Mouse (Mus musculus) testis, adult 2 months (tissue): ENCODE results near the gene Scn2b. TPM values are rescaled to one million over a fixed set of nuclear protein-coding genes. Genes with fewer than 3 reads are reported as not detected.
A peak's percentile ranks its signal among the peaks of the same experiment; 100 is the strongest.

ENCODE experiments used
- H3K27ac ChIP-seq: fragments of 200-500 bp; 2 replicates; pipeline ENCODE4 v1.5.1; 2012; ENCODE audit warnings: low read depth, low read length; ENCODE audit not compliant: control insufficient read depth, insufficient read depth
- H3K27me3 ChIP-seq: fragments of 200-500 bp; 2 replicates; pipeline ENCODE4 v1.6.1; 2012; ENCODE audit warnings: mild to moderate bottlenecking, low read length, moderate library complexity; ENCODE audit not compliant: control insufficient read depth, insufficient read depth
- H3K36me3 ChIP-seq: fragments of 200-500 bp; 2 replicates; pipeline ENCODE4 v1.6.1; 2012; ENCODE audit warnings: mild to moderate bottlenecking, low read length; ENCODE audit not compliant: control insufficient read depth, insufficient read depth
- H3K4me1 ChIP-seq: fragments of 200-500 bp; 2 replicates; pipeline ENCODE4 v1.6.1; 2012; ENCODE audit warnings: low read length; ENCODE audit not compliant: control insufficient read depth, insufficient read depth
- H3K4me3 ChIP-seq: fragments of 200-500 bp; 2 replicates; pipeline ENCODE4 v1.5.1; 2012; ENCODE audit warnings: low read depth, mild to moderate bottlenecking, low read length, moderate library complexity, mixed read lengths; ENCODE audit not compliant: control insufficient read depth
- CTCF ChIP-seq: fragments of 200-500 bp; IDR thresholded peaks from 2 replicates; pipeline ENCODE4 v1.5.1; 2012; ENCODE audit warnings: low read depth, mild to moderate bottlenecking, inconsistent platforms, low read length, moderate library complexity; ENCODE audit not compliant: control insufficient read depth, insufficient read depth, insufficient replicate concordance
- POLR2A ChIP-seq: fragments of 200-500 bp; IDR thresholded peaks from 2 replicates; pipeline ENCODE4 v1.6.1; 2012; ENCODE audit warnings: low read depth, mild to moderate bottlenecking, inconsistent platforms, low read length, moderate library complexity; ENCODE audit not compliant: control insufficient read depth
- polyA plus RNA-seq: library from polyadenylated mRNA; depleted of rRNA; stranded (reverse); fragments of >200 nt; gene quantifications from 2 replicates; pipeline ENCODE4 v1.2.3, GENCODE M21; 2012

The Scn2b gene
- polyA plus RNA-seq, 1 experiment = 0.48 TPM

GRCm38 (mm10) chr9:45120567-45120966 is 3.0 kb downstream of the Scn2b start:
- no peak overlapping the region for H3K27ac ChIP-seq

GRCm38 (mm10) chr9:45121001-45121400 is 3.4 kb downstream of the Scn2b start:
- Histone ChIP-seq H3K4me1 (peaks cover 5% of the 10 kb centered on the region), H3K27ac (no peak overlapping the region), H3K36me3 (no peaks in the 10 kb centered on the region), H3K4me3 (no peak overlapping the region), H3K27me3 (no peaks in the 10 kb centered on the region)
- TF ChIP-seq POLR2A (no peak), CTCF (no peak)

More at GRCm38 (mm10) chr9:45120567-45120966, 3.0 kb downstream of the Scn2b start:
- TF ChIP-seq POLR2A = no peak
- Histone ChIP-seq H3K4me1 (peaks cover 6% of the 10 kb centered on the region), H3K27me3 (no peaks in the 10 kb centered on the region), H3K4me3 (no peak overlapping the region), H3K36me3 (no peaks in the 10 kb centered on the region)

DNA sequence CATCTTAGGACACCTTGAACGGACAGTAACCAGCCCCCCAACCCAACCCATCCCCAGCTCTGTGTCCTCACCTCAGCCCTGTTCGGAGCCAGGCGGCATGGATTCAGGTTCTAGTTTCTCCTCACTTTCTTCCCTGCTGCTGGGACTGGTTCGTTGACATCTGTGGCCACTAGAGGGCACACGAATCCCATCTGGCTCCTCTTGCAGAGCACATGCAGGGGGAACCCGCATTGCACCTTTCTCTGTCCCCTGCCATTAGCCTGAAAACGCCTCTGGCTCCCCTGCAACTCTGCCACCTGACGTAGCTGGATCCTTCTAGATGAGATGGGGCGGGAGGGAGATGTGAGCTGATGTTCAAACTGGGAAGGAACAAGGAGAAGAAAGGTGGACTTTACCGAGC is 4.2 kb downstream of the Scn2b start:
- no peaks in the 10 kb centered on the region for H3K27me3 ChIP-seq
- H3K27ac ChIP-seq = no peak overlapping the region
- H3K4me3 ChIP-seq = no peak overlapping the region
- no peak for TF ChIP-seq POLR2A
- peak; percentile 86 for TF ChIP-seq CTCF
- H3K36me3 ChIP-seq = no peaks in the 10 kb centered on the region
- peaks cover 13% of the 10 kb centered on the region for H3K4me1 ChIP-seq

GRCm38 (mm10) chr9:45122209-45122761 is 4.7 kb downstream of the Scn2b start:
- H3K27me3 ChIP-seq = no peaks in the 10 kb centered on the region
- peaks cover 15% of the 10 kb centered on the region for H3K4me1 ChIP-seq
- no peak overlapping the region for H3K27ac ChIP-seq
- H3K4me3 ChIP-seq = no peak overlapping the region
- no peaks in the 10 kb centered on the region for H3K36me3 ChIP-seq
- TF ChIP-seq POLR2A = no peak
- TF ChIP-seq CTCF = no peak

DNA sequence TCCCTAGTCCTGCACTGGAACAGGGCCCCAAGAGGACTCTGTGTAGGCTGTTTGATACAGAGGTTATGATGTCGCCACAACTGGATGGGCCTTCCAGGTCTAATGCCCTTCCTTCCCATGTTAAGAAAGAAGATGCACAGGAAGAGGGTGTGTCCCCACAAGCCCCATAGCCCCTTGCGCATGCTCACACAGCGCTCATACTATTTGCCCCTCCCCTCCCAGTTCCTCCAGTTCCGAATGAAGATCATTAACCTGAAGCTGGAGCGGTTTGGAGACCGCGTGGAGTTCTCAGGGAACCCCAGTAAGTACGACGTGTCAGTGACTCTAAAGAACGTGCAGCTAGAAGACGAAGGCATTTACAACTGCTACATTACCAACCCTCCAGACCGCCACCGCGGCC is 7.6 kb downstream of the Scn2b start:
- no peak for TF ChIP-seq POLR2A
- TF ChIP-seq CTCF = no peak
- Histone ChIP-seq H3K4me3 (peak overlapping the region; percentile 1; the same call in 1 of the 2 replicates), H3K27me3 (no peaks in the 10 kb centered on the region), H3K27ac (no peak overlapping the region), H3K36me3 (no peaks in the 10 kb centered on the region), H3K4me1 (peaks cover 23% of the 10 kb centered on the region)

DNA sequence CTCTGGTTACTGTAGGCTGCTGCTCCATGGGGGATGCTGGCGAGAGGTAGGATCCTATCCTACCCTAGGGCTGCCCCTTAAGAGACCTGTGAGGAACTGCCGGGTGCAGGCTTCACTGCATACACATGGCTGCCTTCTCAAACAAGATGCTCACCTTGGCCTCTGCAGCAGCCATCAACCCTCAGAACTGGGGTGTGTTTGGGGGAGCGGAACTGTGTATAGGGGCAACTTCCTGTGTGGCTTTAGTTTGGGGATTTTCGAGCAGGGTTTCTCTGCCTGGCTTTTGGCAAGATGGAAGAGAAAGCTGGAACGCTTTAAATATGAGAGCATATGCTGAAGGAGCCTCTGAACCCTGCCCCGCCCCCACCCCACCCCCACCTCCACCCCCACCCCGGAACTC is 9.4 kb downstream of the Scn2b start:
- H3K4me3 ChIP-seq = no peak overlapping the region
- TF ChIP-seq POLR2A (no peak), CTCF (no peak)

GRCm38 (mm10) chr9:45130119-45130518 is 12.5 kb downstream of the Scn2b start:
- Histone ChIP-seq H3K27me3 (no peaks in the 10 kb centered on the region), H3K36me3 (no peaks in the 10 kb centered on the region), H3K4me1 (peaks cover 23% of the 10 kb centered on the region), H3K27ac (no peak overlapping the region), H3K4me3 (no peak overlapping the region)
- TF ChIP-seq POLR2A (no peak), CTCF (no peak)

More for the DNA sequence above, 9.4 kb downstream of the Scn2b start:
- Histone ChIP-seq H3K27ac (no peak overlapping the region), H3K36me3 (no peaks in the 10 kb centered on the region), H3K27me3 (no peaks in the 10 kb centered on the region), H3K4me1 (peaks cover 23% of the 10 kb centered on the region)

DNA sequence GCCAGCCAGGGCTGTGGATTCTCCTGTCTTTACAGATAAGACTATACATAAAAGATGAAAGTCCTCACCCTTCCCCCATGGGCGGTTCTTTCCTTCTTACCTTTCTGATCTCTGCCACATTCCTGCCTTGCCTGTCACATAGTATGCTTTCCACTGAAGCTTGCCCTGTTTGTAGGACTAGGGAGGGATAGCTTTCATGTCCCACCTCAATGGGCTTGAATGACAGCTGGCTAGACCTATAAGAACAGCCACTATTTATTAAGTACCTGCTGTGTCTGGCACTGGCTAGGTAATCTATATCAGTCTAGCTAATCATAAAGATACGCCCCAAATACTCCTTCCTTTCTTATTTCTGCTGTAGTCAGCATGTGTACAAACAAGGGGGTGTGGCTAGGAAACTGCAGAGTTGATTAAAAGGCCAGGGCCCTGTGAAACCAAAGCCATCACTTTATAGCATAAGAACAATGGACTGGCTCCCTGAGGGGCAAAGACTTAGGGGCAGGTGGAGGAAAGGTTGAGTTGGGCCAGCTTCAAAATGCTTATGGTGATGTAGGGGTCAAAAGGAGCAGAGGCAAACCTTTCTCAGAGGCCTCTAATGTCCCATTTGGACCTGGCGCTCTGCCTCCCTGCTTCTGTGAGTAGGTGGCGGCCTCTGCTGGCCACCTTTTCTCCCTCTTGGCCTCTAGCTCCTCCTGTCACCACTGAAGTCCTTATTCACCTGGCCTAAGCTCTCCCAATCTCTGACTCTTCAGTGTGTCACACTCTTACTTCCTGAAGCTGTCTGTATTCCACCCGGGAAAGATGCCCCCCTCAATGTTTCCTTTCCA is 16.1 kb downstream of the Scn2b start:
- Histone ChIP-seq H3K4me1 (peaks cover 3% of the 10 kb centered on the region; the same call in 1 of the 2 replicates), H3K4me3 (no peak overlapping the region), H3K36me3 (no peaks in the 10 kb centered on the region), H3K27me3 (peaks cover 3% of the 10 kb centered on the region; the same call in 1 of the 2 replicates), H3K27ac (no peak overlapping the region)
- peak; percentile 51; the same call in 1 of the 2 replicates for TF ChIP-seq CTCF
- no peak for TF ChIP-seq POLR2A
